Comparison of ENCODE assay signal across 8 mouse cellular contexts in genomic region chr7:34387784-34388444, GRCm38 (mm10). TPM values are rescaled to one million over a fixed set of nuclear protein-coding genes. Genes with fewer than 3 reads are reported as not detected.
DNase-seq lines count a peak whose midpoint lies in the region; ATAC-seq and TF ChIP-seq lines count a peak whose summit lies in the region.

No protein-coding gene starts in this region.

- peaks cover 6% of the 10 kb centered on the region for H3K36me3 ChIP-seq in embryonic facial prominence, embryonic 10.5 days (replicated peaks)
- H3K36me3 ChIP-seq in hindbrain, embryonic 16.5 days (ENCODE audit: control insufficient read depth, insufficient read depth, low read length), result no peaks in the 10 kb centered on the region
- no peaks in the 10 kb centered on the region for H3K36me3 ChIP-seq in midbrain, embryonic 12.5 days

- H3K9me3 ChIP-seq in embryonic facial prominence, embryonic 10.5 days, result no peaks in the 10 kb centered on the region
- H3K9me3 ChIP-seq in hindbrain, embryonic 16.5 days (ENCODE audit: control insufficient read depth, low read length), result no peaks in the 10 kb centered on the region
- H3K9me3 ChIP-seq in midbrain, embryonic 12.5 days, result no peaks in the 10 kb centered on the region

- intact Hi-C loops in gastrocnemius, adult 2 months (cut with DNase I), result no loop called here

- H3K4me3 ChIP-seq in gastrocnemius, adult 2 months, result peak overlapping the region; percentile 94
- H3K4me3 ChIP-seq in embryonic facial prominence, embryonic 10.5 days, result peak overlapping the region; percentile 95
- H3K4me3 ChIP-seq in hindbrain, embryonic 16.5 days (ENCODE audit: low read length), result peak overlapping the region; percentile 95
- peak overlapping the region; percentile 93 for H3K4me3 ChIP-seq in midbrain, embryonic 12.5 days

- peaks cover 35% of the 10 kb centered on the region for H3K4me1 ChIP-seq in embryonic facial prominence, embryonic 10.5 days
- H3K4me1 ChIP-seq in hindbrain, embryonic 16.5 days (ENCODE audit: control insufficient read depth, insufficient read depth, low read depth, low read length), result peaks cover 35% of the 10 kb centered on the region
- H3K4me1 ChIP-seq in midbrain, embryonic 12.5 days, result peaks cover 29% of the 10 kb centered on the region

- no peak for DNase-seq in gastrocnemius, adult 2 months
- DNase-seq in gastrocnemius, adult 8-10 months (ENCODE audit: low spot score in 2 of 2), result no peak
- DNase-seq in A20 (ENCODE audit: low read depth, low spot score), result peak; percentile 68
- DNase-seq in embryonic facial prominence, embryonic 10.5 days (ENCODE audit: low spot score), result no peak
- DNase-seq in right cerebral cortex, postnatal 25 days, result no peak
- no peak for DNase-seq in retina, postnatal 1 day

- H3K27ac ChIP-seq in gastrocnemius, adult 2 months, result peak overlapping the region; percentile 100
- peak overlapping the region; percentile 99; the same call in 1 of the 2 replicates for H3K27ac ChIP-seq in embryonic facial prominence, embryonic 10.5 days (replicated peaks)
- H3K27ac ChIP-seq in hindbrain, embryonic 16.5 days (ENCODE audit: low read depth, low read length), result no peak overlapping the region
- H3K27ac ChIP-seq in midbrain, embryonic 12.5 days (replicated peaks), result no peak overlapping the region

- no peak for ATAC-seq in hindbrain, embryonic 16.5 days
- no peak for ATAC-seq in midbrain, embryonic 12.5 days (ENCODE audit: low FRiP score, low read depth)

- H3K27me3 ChIP-seq in embryonic facial prominence, embryonic 10.5 days (replicated peaks; ENCODE audit: low read depth, poor library complexity, severe bottlenecking), result no peaks in the 10 kb centered on the region
- no peaks in the 10 kb centered on the region for H3K27me3 ChIP-seq in hindbrain, embryonic 16.5 days (replicated peaks; ENCODE audit: control insufficient read depth, insufficient read depth, low read length)
- no peaks in the 10 kb centered on the region for H3K27me3 ChIP-seq in midbrain, embryonic 12.5 days

- peak overlapping the region; percentile 95 for H3K4me2 ChIP-seq in hindbrain, embryonic 16.5 days (ENCODE audit: low read length)
- H3K4me2 ChIP-seq in midbrain, embryonic 12.5 days (replicated peaks), result peak overlapping the region; percentile 89

- no peak for TF ChIP-seq CTCF in gastrocnemius, adult 2 months (IDR thresholded peaks at IDR 0.05)

- peak overlapping the region; percentile 99 for H3K9ac ChIP-seq in hindbrain, embryonic 16.5 days (ENCODE audit: low read depth, low read length)
- peak overlapping the region; percentile 95 for H3K9ac ChIP-seq in midbrain, embryonic 12.5 days (replicated peaks)

- 8% methylated on average over 5 of the region's 5 CpGs for WGBS in embryonic facial prominence, embryonic 10.5 days
- WGBS in hindbrain, embryonic 16.5 days, result 0% methylated on average over 5 of the region's 5 CpGs
- WGBS in midbrain, embryonic 12.5 days, result 2% methylated on average over 5 of the region's 5 CpGs

RNA-seq across cellular contexts. Expression of gene Lsm14a, which starts 5.2 kb away (rescaled TPM):
- total RNA-seq in gastrocnemius, adult 2 months (2021), result 10 to 100 TPM; 92.8 to 96.2 TPM
- 100 to 1,000 TPM in 2 of 4 experiments, 10 to 100 TPM in 2; 90.2 to 111 (median 99.9) TPM for total RNA-seq in gastrocnemius, adult 8-10 months (2022)
- polyA plus RNA-seq in embryonic facial prominence, embryonic 10.5 days (2016; fragmentation: Nextera tagmentation; extraction: Ambion mirVana), result 87.5 and 92.9 TPM in 2 replicates
- 50.6 and 55.6 TPM in 2 replicates for polyA plus RNA-seq in hindbrain, embryonic 16.5 days (2015; fragmentation: Nextera tagmentation; extraction: Ambion mirVana)
- polyA plus RNA-seq in midbrain, embryonic 12.5 days (2016; fragmentation: Nextera tagmentation; extraction: Ambion mirVana), result 117 and 120 TPM in 2 replicates

Comparison
In these comparisons a context has a peak if more than half of its experiments do, and no peak if none do; other contexts are left out.
1. H3K27ac ChIP-seq: peak in gastrocnemius, adult 2 months (single experiment) and embryonic facial prominence, embryonic 10.5 days (single experiment); none in hindbrain, embryonic 16.5 days (single experiment) and midbrain, embryonic 12.5 days (single experiment).
2. Peak in every context shown above with its lines, with median percentiles within 50 percentile points of each other: H3K4me3 ChIP-seq.